Mouse (Mus musculus): ENCODE measurements around the gene Slc38a2.

- TF ChIP-seq CTCF (IDR thresholded peaks at IDR 0.05; ENCODE audit: insufficient read depth, low read length) (no peak), POLR2A (IDR thresholded peaks at IDR 0.05; ENCODE audit: borderline replicate concordance, extremely low read depth, low read depth, low read length) (no peak)
Observed at GRCm38 (mm10) chr15:96695455-96696421, 3.8 kb downstream of the Slc38a2 start.

Measured in lung, adult 2 months (tissue).